Mouse (Mus musculus): ENCODE measurements around the gene Chka.
A peak's percentile ranks its signal among the peaks of the same experiment; 100 is the strongest.

Gene Chka

DNA sequence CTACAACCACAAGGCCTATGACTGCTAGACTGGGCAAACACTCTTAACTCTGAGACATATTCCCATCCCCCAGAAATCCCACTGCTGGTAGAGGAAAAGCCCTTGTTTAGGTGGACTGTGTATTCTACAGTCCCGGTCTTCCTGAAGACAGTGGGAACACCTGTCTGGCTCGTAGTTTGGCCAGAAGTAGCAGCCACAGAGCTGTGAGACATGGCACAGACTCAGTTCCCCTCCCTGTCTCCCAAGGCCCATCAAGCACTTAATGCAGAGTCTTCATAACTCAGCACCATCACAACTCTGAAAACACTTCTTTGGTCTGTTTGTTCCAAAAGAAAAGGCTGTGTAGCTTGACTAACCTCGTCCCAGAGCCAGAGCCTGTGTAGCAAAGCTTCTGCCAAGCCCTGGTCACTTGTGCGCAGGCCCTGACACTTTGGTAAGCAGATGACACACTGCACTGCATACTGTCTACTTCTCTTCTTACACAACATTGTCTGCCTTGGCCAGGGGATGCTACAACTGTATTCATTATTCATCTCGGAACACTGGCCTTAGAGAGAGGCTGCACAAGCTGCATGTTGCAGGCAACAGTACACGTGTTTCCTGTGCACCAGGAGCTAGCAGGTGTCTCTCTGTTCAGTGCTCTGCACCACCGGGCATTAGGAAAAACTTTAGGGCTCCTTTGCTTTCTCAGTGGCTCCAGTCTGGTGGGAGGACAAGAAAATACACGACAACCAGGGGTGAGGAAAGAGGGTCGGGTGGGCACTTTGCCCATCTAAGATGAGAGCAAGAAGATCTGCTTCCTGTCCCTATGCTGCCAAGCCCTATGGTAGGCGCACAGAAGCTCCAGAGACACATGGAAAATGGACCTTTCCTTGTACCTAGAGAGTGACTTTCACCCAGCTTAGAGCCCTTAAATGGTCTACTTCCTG lies 4.6 kb upstream of the Chka start:
- peak; percentile 69 for DNase-seq

DNA sequence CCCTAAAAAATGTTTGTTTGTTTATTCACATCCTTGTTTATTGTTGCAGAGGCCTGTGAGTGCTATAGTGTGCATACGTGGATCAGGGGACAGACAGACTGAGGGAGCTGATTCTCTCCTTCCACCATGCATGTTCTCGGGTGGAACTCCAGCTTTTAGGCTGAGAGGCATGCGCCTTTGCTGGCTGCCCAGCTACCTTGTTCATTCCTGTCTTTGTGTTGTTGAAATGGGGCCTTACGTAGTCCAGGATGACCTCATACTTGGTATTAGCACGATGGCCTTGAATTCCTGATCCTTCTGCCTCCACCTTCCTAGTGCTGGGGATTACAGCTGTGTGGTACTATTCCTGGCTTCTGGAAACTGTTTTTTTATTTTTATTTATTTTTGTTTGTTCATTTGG lies 3.9 kb upstream of the Chka start:
- DNase-seq: peak; percentile 42

DNA sequence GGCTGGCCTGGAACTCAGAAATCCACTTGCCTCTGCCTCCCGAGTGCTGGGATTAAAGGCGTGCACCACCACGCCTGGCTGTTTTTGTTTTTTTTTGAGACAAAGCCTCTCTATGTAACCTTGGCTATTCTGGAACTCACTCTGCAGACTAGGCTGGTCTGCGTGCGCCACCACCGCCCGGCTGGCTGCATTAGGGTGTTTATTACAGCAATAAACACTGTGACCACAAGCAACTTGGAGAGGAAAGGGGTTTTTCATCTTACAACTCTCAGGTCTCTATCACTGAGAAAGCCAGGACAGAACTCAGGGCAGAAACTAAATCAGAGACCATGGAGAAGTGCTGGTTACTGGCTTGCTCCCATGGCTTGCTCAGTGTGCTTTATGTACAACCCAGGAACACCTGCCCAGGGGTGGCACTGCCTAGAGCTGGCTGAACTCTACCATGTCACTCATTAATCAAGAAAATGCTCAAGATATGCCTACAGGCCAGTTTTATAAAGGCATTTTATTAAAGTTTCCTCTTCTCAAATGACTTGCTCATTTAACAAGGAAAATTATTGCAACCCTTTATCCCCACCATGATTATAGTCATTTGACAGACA lies 3.3 kb upstream of the Chka start:
- DNase-seq: peak; percentile 45

DNA sequence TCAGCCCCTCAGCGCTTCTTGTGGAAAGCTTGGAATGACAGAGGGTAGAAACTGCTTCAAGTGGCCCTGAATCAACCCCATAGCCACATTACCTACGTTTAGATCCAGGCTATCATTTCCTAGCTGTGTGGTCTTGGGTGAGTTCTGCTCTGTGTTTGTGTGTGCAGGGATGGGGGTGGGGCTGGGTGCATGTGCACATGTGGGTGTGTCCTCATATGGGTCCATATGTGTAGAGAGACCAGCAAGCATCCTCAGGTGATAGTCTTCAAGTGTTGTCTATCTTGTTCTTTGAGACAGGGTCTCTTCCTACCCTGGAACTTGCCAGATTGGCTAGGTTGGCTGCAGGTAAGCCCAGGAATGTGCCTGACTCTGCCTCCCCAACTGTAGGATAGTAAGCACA lies 2.3 kb upstream of the Chka start:
- peak; percentile 49 for DNase-seq

DNA sequence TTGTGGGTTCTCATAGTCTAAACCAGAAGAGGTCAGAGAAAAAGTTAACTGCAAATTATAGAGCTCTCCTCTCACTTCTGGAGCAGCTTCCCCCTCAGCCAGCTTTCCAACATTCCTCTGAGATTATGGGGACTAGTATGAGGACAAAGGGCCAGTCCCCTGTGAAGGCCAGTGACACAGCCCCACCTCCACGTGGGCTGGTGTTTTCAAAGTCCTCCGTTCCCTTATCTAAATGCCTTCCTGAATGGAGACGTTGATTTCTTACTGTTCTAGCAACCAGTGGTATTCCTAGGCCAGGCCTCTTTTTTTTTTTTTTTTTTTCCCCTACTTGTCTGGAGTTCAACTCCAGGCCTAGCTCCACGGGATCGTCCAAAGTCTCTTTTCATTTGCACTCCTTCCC lies 1.5 kb upstream of the Chka start:
- no peak for DNase-seq

DNA sequence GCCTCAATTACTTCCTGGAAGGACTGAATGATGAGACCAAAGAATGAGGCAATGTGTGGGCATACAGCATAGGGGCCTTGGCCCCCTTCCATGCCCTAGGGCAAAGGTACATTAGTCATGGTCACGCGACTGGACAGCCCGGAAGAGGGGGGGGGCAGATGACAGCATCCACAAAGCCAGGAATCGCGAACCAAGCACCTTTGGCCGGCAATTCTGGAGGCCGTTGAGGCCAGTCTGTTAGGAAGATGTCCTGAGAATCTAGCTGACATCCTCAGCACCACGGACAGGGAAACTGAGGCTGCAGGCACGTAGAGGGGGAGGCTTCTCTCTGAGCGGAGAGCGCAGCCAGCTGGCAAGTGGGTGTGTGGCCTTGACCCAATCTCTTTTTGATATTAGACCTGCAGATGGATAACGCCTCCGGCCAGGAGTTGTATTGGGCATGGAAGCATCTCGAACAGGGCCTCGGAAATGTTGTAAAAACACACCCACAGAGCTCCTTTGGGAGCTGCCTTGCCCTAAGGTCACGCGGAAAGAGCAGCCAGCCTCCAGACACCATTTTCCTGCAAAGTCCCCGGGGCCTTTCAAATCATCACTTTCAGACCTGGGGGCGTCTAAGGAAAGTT lies 615 bp upstream of the Chka start:
- peak; percentile 79 for DNase-seq

DNA sequence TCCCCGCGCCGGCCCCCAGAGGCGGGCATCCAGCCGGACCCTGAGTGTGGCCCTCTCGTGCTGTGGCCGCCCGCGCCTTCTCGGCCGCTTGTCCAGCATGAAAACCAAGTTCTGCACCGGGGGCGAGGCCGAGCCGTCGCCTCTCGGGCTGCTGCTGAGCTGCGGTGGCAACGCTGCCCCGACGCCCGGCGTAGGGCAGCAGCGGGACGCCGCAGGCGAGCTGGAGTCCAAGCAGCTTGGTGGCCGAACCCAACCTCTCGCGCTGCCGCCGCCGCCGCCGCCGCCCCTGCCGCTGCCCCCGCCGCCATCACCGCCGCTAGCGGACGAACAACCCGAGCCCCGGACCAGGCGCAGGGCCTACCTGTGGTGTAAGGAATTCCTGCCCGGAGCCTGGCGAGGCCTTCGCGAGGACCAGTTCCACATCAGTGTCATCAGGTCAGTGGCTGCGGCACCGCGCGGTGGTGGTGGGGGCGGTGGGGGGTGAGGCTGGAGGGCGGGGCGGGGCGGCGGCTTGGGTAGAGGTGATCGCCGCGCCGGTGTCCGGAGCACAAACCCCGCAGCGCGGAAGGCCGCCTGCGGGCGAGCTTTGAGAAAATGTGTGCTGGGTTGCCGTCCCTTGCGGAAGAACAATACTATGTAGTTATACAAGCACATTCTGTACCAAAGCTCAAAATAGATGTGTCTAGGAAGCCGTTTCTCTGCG lies 557 bp downstream of the Chka start:
- peak; percentile 71 for DNase-seq

DNA sequence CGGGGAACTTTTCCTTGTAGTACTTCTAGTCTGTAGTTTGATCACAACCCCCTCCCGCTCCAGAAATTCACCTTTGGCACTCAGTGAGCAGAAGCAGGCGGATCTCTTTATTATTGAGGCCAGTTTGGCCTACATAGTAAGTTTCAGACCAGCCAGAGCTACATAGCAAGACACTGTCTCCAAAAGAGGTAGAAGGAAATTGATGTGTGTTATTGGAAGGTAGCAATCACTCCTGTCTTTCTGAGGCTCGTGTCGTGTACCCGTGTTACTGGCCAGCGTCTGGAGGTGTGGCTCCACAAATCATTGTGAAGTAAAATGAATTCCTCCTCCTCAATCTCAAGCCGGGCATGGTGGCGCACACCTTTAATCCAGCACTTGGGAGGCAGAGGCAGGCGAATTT lies 1.5 kb downstream of the Chka start:
- DNase-seq: peak; percentile 62

DNA sequence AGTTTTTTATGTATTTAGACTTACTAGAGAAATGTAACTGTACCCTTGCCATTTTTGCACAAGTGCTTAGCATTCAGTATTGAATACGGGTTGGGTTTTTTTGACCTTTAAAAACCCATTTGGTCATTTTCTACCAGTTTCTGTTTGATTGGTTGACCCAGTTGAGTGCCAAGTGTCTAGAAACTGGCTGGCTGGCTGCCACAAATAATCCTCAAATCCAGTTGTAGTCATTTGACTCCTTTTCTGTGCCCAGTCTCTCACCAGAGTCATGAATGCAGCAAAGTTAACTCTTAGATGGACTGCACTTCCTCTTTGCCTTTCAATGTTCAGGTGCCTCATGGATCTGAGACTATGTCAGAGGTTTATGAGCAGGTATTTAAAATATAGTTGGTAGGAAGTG lies 2.3 kb downstream of the Chka start:
- DNase-seq: peak; percentile 72

DNA sequence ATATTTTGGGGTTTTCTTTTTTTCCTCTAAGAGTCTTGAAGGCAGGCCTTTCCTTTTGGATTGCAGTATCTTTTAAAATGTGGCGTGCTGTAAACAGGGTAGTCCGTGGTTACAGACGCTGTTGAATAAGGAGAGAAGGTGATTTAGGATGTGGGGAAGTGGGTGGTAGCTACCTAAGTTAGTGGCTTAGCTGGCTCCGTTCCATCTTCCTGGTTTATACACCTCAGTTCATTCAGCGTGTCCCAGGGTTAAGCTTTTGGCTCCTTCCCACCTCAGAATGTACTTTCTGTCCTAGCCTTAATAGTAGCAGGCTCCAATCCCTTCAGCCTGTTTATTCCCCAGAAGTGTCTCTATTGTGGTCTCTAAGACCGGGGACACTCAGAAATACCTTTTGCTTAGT lies 3.5 kb downstream of the Chka start:
- DNase-seq: peak; percentile 66

DNA sequence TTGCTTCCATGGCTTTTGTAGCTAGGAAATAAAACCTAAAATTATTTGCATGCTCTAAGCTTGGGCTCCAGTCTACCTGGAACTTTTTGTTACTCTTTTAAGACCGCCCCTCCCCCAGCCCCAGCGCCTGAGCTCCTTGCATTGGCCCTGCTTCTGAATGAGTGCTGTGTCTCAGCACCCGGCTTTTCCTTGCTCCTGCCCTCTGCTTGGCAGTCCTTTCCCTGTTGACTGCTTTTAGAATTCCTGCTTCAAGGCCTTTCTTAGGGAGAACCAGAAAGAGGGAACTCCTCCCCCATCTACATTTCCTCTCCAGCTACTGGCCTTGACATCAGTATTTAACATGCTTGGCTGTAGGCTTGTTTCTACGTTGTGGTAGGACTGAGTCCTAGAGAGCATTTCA lies 4.0 kb downstream of the Chka start:
- peak; percentile 54 for DNase-seq

DNA sequence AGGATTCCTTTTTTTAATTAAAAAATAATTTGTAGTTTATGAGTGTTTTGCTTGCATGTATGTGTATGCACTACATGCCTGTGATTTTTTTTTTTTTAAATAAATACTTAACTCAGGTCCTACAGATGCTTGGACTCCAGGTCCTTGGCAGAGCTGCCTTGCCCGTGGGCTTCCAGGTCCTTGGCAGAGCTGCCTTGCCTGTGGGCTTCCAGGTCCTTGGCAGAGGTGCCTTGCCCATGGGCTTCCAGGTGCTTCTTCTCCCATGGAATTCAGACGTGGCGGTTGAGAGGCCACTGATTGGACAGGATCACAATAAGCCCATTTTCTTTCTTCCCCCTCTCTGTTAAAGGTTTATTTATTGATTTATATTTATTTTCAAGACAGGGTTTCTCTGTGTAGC lies 5.6 kb downstream of the Chka start:
- DNase-seq: peak; percentile 59

DNA sequence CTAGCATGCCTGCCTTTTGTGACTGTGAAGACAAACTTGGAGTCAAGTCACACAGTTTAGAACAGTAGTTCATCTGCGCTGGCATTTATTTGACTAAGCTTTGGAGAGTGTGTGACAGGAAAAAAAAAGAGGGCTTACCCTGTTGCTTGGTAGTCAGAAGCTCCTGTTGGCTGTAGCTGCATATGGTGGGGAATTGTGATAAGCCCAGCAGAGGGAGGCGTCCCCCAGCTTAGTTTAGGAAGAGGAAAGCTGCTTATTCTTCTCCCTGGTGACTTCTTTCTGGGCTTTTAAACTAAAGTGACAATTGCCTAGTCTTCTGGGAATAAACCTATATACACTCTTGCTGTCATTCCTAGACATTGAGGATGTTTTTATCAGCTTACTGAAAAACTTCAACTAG lies 11.1 kb downstream of the Chka start:
- no peak for DNase-seq

DNA sequence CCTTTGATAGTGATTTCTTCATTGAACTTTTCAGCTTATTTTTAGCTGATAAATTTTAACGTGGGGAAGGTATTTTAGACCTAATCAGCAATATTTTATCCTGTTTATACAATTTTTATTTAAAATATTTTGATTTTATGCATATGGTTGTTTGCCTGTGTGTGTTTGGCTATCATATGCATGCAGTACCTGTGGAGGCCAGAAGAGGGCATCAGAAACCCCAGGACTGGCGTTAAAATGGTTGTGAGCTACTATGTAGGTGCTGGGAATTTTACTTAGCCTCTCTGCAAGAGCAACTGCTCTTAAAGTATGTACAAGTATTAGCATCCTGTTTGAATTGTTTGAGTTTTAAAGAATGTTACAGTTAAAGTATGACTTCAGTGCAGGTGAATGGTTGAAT lies 13.4 kb downstream of the Chka start:
- no peak for DNase-seq

DNA sequence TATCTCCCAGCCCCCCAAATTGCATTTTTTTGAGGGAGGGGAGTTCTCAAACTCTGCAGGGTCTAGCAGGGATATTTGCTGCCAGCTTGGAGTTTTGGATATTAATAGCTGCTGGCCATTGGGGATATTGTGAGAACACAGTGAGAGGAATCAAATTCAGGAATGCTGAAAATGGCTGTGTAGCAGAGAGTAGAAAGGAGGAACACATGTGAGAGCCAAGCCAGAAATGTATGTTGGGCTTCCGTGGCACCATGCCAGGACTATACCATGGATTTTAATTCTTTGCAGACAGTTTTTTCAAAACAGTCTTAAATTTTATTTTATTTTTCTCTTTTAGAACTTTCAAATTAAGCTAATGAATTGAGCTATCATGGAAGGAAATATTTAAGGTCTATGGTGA lies 16.7 kb downstream of the Chka start:
- no peak for DNase-seq

DNA sequence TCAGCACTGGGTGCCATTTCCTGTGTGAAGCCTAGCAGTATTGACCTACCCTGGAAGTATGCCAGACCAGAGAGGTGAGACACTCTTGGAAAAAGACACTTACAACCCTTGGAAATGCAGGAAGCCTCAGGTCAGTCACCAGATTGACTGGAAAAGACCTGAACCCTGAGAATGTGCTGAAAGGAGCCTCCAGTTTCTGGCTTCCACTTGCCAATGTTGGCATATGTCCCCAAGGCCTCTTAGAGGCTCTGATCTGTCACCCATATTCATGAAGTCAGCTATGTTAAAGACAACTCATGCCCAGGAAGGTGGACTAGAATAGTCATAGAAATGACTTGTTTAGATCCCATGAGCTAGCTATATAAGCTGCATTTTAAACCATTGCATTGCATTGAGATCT lies 19.9 kb downstream of the Chka start:
- DNase-seq: no peak

DNA sequence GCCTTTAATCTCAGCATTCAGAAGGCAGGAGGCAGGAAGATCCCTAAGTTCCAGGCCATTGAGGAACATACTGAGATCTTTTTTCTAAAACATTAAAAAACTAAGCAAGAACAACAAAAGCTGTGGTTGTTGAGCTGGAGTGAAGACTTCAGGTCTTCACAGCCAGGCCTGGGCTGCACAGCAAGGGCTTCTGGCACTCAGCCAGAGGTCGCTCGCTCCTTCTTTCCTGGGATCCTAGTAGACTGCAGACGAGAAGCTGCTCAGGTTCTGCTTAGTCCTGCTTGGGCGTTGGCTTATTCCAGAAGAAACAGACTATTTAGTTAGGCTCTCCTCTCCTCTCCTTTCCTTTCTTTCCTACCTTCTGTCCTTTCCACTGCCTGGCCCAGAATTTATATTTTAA lies 20.8 kb downstream of the Chka start:
- peak; percentile 58 for DNase-seq

DNA sequence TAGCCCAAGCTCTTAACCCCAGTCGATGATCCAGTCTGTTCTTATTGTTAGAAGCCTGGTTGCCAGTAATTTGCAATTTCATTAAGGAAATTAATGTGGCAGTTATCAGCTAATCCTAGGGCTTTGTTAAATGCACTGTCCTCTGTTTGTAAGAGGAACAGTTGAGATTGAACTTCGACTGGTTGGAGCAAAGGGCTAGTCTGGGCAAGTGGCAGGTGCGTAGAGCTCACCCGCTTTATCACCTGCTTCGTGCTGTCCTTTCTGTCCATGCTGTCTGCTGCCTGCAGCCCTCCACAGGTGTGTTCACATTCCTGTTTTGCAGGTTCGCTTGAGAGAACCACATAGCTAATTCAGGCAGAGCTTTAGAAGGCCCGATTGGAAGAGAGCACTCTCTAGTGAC lies 23.5 kb downstream of the Chka start:
- DNase-seq: no peak

DNA sequence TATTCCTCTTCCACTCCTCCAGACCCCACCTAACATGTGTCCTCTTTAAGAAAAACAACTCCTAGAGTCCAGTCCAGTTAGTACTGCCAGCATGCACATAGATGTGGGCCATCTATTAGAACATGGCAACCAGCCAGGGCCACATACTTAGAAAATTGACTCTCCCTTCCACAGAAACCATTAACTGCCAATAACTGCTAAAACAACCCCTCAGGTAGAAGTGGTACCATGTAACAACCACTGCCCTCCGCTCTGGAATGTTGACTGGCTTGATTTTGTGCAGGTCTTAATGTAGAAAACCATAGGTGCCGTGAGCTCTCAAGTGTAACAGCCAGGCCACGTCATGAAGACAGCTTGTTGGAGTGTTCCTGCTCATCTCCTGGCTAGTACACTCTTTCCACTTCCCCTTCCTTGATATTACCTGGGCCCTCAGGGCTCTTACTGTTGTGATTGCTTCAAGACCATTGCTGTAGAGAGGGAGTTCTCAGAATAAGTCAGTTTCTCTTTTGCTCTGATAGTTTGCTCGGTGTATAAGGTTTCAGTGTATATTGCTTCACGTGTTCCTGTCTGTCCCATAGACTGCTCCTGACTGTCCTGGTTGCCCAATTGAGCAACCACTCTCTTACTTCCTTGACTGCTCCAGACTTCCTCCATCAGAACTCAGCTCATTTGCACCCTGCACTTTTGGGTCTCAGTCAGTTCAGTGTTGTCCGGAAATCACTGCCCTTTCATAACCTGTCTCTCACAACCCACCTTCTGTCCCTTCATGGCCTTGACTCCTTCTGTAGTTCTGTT lies 28.7 kb downstream of the Chka start:
- no peak for DNase-seq

DNA sequence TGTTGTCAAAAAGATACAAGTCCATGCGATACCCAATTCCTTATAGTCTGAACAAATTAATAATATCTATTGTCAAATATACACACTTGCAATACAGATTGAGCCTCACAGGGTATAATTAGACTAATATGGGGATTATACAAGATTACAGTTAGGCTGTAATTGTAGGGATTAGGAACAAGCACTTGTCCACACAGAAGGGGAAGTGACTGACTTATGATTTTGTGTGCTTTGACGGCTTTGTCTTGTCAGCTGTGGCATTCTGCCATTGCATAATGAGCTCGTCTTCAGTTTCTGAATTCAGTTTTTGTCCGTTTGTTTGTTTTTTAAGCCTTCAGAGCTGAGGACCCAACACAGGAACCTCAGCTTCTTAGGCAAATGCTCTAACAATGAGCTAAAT lies 30.6 kb downstream of the Chka start:
- DNase-seq: no peak

DNA sequence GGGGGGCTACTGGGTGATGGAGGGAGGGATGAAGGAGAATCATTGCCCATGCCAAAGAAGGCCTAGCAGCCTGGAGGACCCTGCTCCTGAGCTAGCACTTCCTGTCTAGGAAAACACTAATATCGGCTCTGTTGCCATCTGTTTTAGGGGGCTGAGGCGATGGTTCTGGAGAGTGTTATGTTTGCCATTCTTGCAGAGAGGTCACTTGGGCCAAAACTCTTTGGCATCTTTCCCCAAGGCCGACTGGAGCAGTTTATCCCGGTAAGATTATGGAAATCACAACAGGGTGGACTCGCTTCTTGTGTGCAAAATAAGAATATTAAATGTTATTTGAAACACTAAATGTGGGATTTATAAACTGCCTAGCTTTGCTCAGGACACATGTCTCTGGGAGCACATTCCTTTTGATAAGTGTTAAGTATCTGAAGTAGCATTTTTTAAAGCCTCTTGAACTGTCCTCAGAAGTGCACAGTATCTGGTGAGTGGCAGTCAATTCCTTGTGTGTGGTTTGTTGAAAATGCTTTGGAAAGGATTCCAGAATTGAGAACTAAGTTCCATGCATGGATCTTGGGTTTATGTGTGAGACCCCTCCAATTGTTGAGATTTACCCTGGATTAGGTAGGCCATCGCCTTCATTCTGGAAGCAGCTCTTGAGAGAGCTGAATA lies 32.9 kb downstream of the Chka start:
- no peak for DNase-seq

DNA sequence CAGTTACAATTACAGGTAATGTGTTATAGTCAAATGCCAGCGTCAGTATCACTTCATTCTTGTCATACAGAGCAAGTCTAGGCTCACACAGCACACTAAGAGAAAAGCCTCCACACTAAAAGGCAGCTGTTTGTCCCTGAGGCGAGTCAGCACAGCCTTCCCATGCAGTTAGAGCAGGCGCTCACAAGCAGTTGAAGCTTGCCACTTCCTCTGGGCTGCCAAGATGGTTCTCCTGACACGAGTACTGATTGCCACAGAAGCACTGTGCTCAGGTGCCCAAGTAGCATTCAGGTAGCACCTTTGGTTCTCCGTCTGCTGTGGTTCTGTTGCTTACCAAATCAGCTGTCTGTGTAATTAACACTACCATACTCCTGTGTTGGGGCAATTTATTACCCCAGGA lies 37.5 kb downstream of the Chka start:
- no peak for DNase-seq
